Mouse (Mus musculus) heart, postnatal 0 days (tissue): Measurements from ENCODE around the gene Kcnab3. TPM values are rescaled to one million over a fixed set of nuclear protein-coding genes. Genes with fewer than 3 reads are reported as not detected.
"Not testable (repeated sequence)": the region's sequence is repeated elsewhere in the genome, so short reads cannot be mapped to it uniquely, and the experiment has no call there.

Experiments
- ATAC-seq: fragments of 200-750 bp; cut with Nextera tagmentation; 2 replicates; pipeline ENCODE4 v1.8.0; 2017; ENCODE audit warnings: low read depth, moderate number of reproducible peaks, moderate library complexity; ENCODE audit not compliant: insufficient read depth
- DNase-seq: peaks from one replicate; pipeline ENCODE4 v3.0.0-alpha.2; 2016; ENCODE audit warnings: low spot score
- H3K27ac ChIP-seq: fragments of 300-500 bp; sonication (generic); 2 replicates; pipeline ENCODE4 v1.5.1; 2014; ENCODE audit warnings: low read depth, mild to moderate bottlenecking
- H3K27me3 ChIP-seq: fragments of 300-500 bp; sonication (generic); 2 replicates; pipeline ENCODE4 v1.6.1; 2014; ENCODE audit warnings: low read length, mixed read lengths; ENCODE audit not compliant: control insufficient read depth, insufficient read depth
- H3K36me3 ChIP-seq: fragments of 300-500 bp; sonication (generic); replicated peaks from 2 replicates; pipeline ENCODE4 v1.6.1; 2014; ENCODE audit warnings: low read length, mixed read lengths; ENCODE audit not compliant: control insufficient read depth, insufficient read depth
- H3K4me1 ChIP-seq: fragments of 300-500 bp; sonication (generic); 2 replicates; pipeline ENCODE4 v1.6.1; 2014; ENCODE audit warnings: antibody characterized with exemption; ENCODE audit not compliant: control insufficient read depth, insufficient read depth
- H3K4me2 ChIP-seq: fragments of 300-500 bp; sonication (generic); 2 replicates; pipeline ENCODE4 v1.6.1; 2014; ENCODE audit warnings: low read depth, mild to moderate bottlenecking, low read length, moderate library complexity
- H3K4me3 ChIP-seq: fragments of 300-500 bp; sonication (generic); 2 replicates; pipeline ENCODE4 v1.5.1; 2014; ENCODE audit warnings: low read depth, low read length
- H3K9ac ChIP-seq: fragments of 300-500 bp; sonication (generic); replicated peaks from 2 replicates; pipeline ENCODE4 v1.6.1; 2014; ENCODE audit warnings: low read depth, low read length, mixed read lengths
- H3K9me3 ChIP-seq: fragments of 300-500 bp; sonication (generic); replicated peaks from 2 replicates; pipeline ENCODE4 v1.6.1; 2016; ENCODE audit warnings: low read length; ENCODE audit not compliant: control insufficient read depth
- CTCF ChIP-seq: IDR thresholded peaks from 2 replicates; pipeline ENCODE4 v1.5.1; 2016; ENCODE audit warnings: antibody characterized with exemption, control low read depth, low read depth
- EP300 ChIP-seq: IDR thresholded peaks from 2 replicates; pipeline ENCODE4 v1.6.1; 2016; ENCODE audit warnings: antibody characterized with exemption, low read depth
- WGBS: fragments of 180-500 bp; shearing (Covaris S2); extraction: QIAGEN DNeasy Blood & Tissue Kit; methylation state at CpG from one replicate; pipeline ENCODE4 v1.1.7; 2014; 5-methylcytosine and 5-hydroxymethylcytosine counted together
- polyA plus RNA-seq: library from polyadenylated mRNA; unstranded; fragments of >200 nt; fragmentation: Nextera tagmentation; extraction: Ambion mirVana; gene quantifications from 2 replicates; pipeline ENCODE4 v1.2.1, GENCODE M21; 2015
- total RNA-seq: library from RNA; depleted of rRNA; stranded (reverse); fragments of >200 nt; gene quantifications from 2 replicates; pipeline ENCODE4 v1.2.3, GENCODE M21; 2014; ENCODE audit warnings: low replicate concordance

Gene Kcnab3
- total and polyA plus RNA-seq, 2 experiments from 2014 or later, result 1.1 to 1.4 TPM

- H3K4me2 ChIP-seq, result no peak overlapping the region
- DNase-seq, result no peak
- H3K9ac ChIP-seq, result no peak overlapping the region
- TF ChIP-seq CTCF, result no peak
- no peak for TF ChIP-seq EP300
- H3K4me1 ChIP-seq, result no peaks in the 10 kb centered on the region
- ATAC-seq, result no peak
- H3K27ac ChIP-seq, result no peak overlapping the region
- 75% methylated on average over 7 of the region's 7 CpGs for WGBS
- peaks cover 65% of the 10 kb centered on the region for H3K36me3 ChIP-seq
- no peaks in the 10 kb centered on the region for H3K27me3 ChIP-seq
- no peaks in the 10 kb centered on the region for H3K9me3 ChIP-seq
- H3K4me3 ChIP-seq, result no peak overlapping the region
Measured at GRCm38 (mm10) chr11:69302817-69303216, 23.2 kb upstream of the Kcnab3 start.

GRCm38 (mm10) chr11:69305291-69305690, 20.8 kb upstream of the Kcnab3 start:
- ATAC-seq, result no peak
- Histone ChIP-seq H3K36me3 (peaks cover 81% of the 10 kb centered on the region), H3K9ac (no peak overlapping the region), H3K4me3 (no peak overlapping the region), H3K4me2 (no peak overlapping the region), H3K27ac (no peak overlapping the region), H3K27me3 (no peaks in the 10 kb centered on the region), H3K4me1 (no peaks in the 10 kb centered on the region), H3K9me3 (no peaks in the 10 kb centered on the region)
- no peak for DNase-seq
- 91% methylated on average over 9 of the region's 9 CpGs for WGBS
- TF ChIP-seq CTCF, result no peak
- TF ChIP-seq EP300, result no peak

DNA sequence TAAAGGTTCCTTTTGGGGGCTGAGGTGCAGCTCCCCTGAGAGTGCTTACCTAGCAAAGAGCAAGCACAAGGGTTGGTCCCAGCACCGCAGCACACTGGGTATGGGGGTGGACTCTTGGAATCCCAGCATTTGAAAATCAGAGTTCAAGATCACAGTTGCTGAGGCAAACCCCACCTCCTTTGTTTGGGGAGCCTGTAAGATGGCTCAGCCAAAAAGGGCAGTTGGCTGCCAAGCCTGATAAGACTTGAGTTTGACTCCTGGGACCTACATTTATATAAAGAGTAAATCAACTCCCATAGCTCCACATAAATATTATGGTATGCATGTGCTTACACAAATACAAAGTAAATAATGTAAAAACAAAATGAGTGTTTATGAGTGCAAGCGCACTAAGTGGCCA, 20.0 kb upstream of the Kcnab3 start:
- Histone ChIP-seq H3K36me3 (peaks cover 85% of the 10 kb centered on the region), H3K4me2 (no peak overlapping the region), H3K9ac (no peak overlapping the region), H3K27me3 (no peaks in the 10 kb centered on the region), H3K9me3 (no peaks in the 10 kb centered on the region), H3K27ac (no peak overlapping the region), H3K4me1 (no peaks in the 10 kb centered on the region), H3K4me3 (no peak overlapping the region)
- TF ChIP-seq CTCF (no peak), EP300 (no peak)
- ATAC-seq (no peak), DNase-seq (no peak)
- 94% methylated on average over 2 of the region's 2 CpGs for WGBS

DNA sequence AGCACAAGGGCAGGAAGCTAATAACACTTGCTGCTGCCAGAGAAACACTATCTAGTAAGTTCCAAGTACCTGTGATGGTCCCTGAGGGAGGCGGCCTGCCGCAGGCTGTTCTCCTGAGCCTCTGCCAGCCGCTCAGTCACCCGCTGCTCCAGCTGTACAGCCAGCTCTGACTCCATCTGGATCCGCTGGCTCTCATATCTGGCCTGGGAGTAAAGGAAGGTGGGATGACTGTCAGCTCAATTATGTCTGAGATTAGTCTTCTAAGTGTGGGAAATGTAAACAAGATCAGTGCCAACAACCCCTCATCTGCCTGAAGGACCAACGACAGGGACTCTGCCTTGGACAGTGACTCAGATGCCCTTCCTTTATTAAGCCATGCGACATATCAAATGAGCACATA, 14.8 kb upstream of the Kcnab3 start:
- WGBS, result 51% methylated on average over 7 of the region's 7 CpGs
- no peaks in the 10 kb centered on the region for H3K9me3 ChIP-seq
- H3K27ac ChIP-seq, result no peak overlapping the region
- no peak overlapping the region for H3K4me3 ChIP-seq
- H3K27me3 ChIP-seq, result no peaks in the 10 kb centered on the region
- no peaks in the 10 kb centered on the region for H3K4me1 ChIP-seq
- peak; percentile 47; the same call in 1 of the 2 replicates for ATAC-seq
- DNase-seq, result peak; percentile 13
- TF ChIP-seq EP300, result no peak
- TF ChIP-seq CTCF, result no peak
- H3K36me3 ChIP-seq, result peaks cover 73% of the 10 kb centered on the region
- no peak overlapping the region for H3K4me2 ChIP-seq
- H3K9ac ChIP-seq, result no peak overlapping the region

GRCm38 (mm10) chr11:69316361-69316760, 9.7 kb upstream of the Kcnab3 start:
- H3K4me2 ChIP-seq, result no peak overlapping the region
- H3K9me3 ChIP-seq, result no peaks in the 10 kb centered on the region
- no peak for ATAC-seq
- no peaks in the 10 kb centered on the region for H3K27me3 ChIP-seq
- peaks cover 51% of the 10 kb centered on the region for H3K36me3 ChIP-seq
- no peak overlapping the region for H3K27ac ChIP-seq
- H3K9ac ChIP-seq, result no peak overlapping the region
- WGBS, result 95% methylated on average over 6 of the region's 6 CpGs
- no peaks in the 10 kb centered on the region for H3K4me1 ChIP-seq
- DNase-seq, result no peak
- TF ChIP-seq CTCF, result no peak
- TF ChIP-seq EP300, result no peak
- H3K4me3 ChIP-seq, result no peak overlapping the region

GRCm38 (mm10) chr11:69318000-69318399, 8.1 kb upstream of the Kcnab3 start:
- WGBS, result 90% methylated on average over 3 of the region's 3 CpGs
- not testable (repeated sequence) for ATAC-seq, H3K27ac ChIP-seq, H3K9ac ChIP-seq, DNase-seq, H3K4me2 ChIP-seq, H3K4me1 ChIP-seq, H3K9me3 ChIP-seq, H3K27me3 ChIP-seq, H3K4me3 ChIP-seq
- H3K36me3 ChIP-seq, result peaks cover 47% of the 10 kb centered on the region
